Mouse (Mus musculus): ENCODE measurements at regions not wholly inside any gene's neighbourhood (a gene's known extent, or its start where the extent isn't known, plus 50 kb on each side); places are given as distances from the start of the nearest gene placed in this dataset.
"Not testable (repeated sequence)": the region's sequence is repeated elsewhere in the genome, so short reads cannot be mapped to it uniquely, and the experiment has no call there.

DNA sequence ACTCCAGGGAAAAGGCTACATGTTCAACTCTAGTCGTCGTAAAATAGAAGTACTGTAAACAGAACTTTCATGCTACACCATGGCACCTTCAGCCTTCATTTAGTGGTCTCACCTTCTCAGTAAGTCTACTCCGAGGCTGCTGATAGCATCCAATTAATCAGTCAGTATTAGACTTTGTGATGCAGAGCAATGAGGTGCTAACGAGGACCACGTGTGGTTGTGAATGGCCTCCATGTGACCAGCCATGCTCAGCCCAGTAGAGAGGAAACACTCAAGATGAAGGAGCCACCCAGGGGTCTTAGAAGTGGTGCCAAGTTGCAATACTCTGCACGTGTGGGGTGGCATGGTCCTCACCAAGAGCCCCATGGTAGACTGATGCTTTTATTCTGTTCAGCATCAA is 112.2 kb upstream of the Nt5e start:
- DNase-seq (ENCODE audit: low spot score in 2 of 2), result no peak

DNA sequence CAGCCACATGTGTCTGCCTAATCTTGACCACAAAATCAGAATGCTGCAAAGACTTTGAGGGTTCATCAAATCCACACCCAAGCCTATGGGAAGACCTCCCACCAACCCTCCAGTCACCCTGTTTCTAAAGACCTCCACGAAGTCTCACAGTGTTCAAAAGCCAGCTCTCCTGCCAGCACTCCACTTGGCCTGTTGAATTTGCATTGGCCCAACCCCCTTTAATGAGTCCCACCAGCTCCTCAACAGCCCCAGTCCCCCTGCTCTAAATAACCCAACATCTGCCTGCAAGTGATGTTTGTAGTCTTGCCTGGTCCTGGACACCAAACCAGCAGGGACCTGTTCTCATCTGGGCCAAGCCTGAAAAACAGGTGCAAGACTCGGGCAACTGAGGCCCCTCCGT is 106.6 kb upstream of the Nt5e start:
- DNase-seq (ENCODE audit: low spot score in 2 of 2), result no peak

DNA sequence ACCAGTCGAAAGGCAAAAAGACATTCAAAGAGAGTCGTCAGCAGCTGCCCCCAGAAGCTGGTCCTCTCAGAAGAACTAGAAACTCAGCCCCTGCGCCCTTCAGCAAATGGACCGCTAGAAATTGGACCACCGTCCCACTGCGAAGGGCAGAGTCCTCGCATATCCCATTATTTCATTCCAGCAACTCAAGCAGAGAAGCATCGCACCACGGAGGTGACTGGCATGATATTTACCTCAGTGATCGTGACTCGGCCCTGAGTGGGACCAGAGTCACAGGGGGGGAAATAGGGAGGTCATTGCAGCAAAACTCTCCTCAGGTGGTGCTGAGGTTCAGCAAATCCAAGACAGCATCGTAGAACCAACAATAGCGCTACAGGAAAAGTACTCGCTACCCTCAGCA is 105.7 kb upstream of the Nt5e start:
- DNase-seq (ENCODE audit: low spot score in 2 of 2), result no peak

DNA sequence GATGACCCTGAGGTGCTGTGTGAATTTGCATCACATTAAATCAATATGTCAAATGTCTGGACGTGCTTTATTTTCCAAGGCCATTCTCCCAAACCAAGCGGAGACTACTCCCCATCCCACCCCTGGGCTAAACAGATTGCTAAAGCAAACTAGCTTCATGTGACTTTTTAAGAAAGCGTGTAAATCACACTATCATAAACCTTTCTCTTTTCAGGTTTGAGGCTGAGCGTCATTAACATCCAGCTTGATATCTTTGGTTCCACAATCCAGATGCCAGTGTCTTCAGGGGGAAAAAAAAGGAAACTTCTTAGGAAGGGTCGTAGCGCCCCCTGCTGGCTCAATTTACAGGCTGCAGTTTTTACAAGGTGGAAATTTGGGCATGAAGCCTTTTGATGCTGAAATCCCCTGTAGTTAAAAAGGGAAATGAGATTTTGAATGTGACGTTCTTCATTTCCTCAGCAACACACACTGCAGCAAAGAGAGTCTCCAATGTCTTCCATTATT is 105.1 kb upstream of the Nt5e start:
- DNase-seq (ENCODE audit: low spot score in 2 of 2), result peak; percentile 51 to 66

DNA sequence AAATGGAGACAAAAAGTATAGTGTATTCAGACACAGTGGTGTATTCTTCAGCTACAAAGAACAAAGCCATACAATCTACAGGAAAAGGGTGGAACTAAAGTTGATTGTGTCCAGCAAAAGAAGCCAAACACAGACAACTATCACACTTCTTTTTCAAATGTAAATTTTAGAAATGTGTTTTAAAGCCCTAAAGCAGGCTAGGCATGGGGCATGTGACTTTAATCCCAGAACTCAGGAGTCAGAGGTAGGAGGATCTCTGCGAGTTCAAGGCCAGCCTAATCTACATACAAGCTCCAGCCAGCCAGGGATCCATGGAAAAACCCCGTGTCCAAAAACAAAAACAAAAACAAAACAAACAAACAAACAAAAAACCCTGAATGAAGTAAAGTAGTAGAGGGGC is 89.9 kb upstream of the Nt5e start:
- no peak for DNase-seq (ENCODE audit: low spot score in 2 of 2)

DNA sequence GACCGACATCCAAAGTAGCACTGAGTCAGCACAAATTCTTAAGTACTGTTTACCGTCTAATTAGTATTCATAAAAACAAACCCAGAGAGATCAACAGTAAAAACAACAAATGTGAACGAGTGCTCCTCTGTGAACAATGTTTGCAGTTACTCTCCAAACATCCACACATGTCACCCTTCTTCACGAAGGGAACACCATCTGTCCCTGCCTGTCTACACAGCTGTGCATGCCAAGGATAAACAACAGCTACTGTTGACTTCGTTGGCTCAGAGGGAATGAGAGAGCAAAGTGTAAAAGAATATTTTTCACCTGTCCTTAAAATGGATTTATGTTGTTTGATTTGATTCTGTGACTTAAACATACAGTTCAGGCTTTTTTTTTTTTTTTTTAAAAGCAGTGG is 88.7 kb upstream of the Nt5e start:
- no peak for DNase-seq (ENCODE audit: low spot score in 2 of 2)

DNA sequence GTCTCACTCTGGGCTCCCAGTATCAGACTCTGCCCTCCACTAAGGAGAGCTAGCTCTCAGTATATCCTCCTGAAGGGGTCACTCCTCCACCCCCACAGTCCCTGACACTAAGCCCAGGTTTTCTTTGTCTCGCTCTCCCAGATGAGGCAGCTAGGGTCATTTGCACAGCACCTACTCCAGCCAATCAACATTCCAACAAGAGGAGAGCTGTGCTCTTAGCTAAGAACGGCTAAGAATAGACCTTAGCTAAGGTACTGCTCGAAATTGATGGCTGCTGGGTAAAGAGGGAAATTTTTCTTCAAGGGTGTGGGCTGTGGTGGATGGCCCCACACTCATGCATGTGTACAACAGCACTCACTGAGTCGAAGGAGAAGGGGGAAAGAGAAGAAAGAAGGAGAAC is 86.3 kb upstream of the Nt5e start:
- no peak for DNase-seq (ENCODE audit: low spot score in 2 of 2)

DNA sequence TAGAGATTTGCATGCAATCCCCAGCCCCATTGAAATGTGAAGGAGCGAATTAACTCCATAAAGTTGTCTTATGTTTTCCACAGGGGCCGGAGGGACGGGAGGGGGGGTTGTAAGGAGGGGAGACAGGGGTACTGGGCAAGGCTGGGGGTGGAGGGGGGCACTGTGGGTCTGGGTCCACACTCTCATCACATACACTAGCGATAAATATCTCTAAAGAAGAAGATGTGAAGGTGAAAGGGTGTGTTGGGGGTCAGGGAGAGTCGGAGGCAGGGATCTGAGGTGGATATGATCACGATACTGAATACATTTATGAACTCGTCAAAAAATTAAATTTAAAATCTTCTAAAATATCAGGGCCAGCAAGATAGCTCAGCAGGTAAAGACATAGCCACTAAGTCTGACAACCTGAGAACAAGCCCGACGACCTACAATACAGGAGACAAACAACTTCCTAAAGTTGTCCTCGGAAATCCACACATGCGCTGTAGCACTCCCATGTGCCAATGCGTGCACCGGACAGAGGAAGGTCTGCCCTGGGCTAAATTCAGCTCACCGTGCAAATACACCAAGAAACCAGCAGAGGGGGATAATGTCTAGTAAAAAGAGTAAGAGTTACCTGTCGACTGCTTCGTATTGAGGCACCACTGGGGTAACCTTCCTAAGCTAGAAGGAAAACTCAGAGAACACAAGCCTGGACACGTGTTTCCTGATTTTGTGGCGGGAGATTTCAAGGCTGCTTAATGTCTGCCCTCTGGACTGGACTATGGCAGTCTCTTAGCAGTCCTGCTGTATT is 85.6 kb upstream of the Nt5e start:
- peak; percentile 32 to 62 for DNase-seq (ENCODE audit: low spot score in 2 of 2)

DNA sequence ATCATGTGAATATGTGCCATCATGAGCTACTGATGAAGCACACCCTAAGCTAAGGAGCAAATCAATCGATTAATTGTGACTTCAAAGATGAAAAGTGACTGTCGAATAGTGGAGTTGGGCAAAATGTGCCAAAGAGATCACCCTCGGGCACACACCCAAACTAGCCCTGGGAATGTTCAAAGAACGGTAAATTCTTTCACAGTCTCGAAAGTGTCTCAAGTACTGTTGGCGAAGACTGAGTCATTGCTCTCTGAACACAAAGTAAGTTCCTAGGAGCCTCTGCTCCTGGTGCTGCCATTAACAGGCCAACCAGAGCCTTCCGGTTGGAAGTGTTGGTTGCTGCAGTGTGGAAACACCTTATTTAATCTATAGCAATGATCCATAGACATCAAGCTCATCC is 84.5 kb upstream of the Nt5e start:
- no peak for DNase-seq (ENCODE audit: low spot score in 2 of 2)

DNA sequence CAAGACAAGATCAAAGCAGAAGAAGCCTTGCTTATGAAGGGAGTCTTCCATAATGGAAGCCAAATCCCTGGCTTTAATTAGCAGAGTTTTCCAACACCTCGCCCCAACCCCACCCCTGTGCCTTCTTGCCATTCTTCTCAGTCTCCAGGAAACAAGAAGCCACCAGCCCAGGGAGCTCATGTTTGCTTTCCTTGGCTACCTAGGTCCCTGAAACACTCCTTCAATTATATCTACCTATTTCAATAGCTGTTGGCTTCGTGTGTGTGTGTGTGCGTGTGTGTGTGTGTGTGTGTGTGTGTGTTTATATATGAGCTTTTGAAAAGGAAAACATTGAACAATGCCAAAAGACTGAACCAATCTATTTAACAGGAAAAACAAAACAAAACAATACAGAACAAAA is 82.5 kb upstream of the Nt5e start:
- DNase-seq (ENCODE audit: low spot score in 2 of 2), result no peak

DNA sequence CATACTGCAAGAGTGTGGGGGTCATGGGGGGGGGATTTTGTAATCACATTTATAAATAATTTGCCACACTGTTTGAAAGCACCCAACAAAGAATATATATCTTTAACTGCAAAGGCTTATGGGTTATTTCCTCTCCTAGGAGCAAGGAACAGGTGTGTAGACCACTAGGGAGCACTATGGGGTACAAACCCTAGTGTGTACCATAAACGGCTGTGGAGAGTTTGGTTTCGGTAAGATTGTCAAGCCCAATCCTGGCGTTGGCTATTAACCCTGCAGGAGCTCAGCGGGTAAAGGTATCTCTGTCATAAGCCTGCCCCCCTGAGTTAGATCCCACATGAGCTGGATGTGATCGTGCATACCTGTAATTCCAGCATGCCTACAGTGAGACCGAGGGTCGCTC is 71.0 kb upstream of the Nt5e start:
- no peak for DNase-seq (ENCODE audit: low spot score in 2 of 2)

DNA sequence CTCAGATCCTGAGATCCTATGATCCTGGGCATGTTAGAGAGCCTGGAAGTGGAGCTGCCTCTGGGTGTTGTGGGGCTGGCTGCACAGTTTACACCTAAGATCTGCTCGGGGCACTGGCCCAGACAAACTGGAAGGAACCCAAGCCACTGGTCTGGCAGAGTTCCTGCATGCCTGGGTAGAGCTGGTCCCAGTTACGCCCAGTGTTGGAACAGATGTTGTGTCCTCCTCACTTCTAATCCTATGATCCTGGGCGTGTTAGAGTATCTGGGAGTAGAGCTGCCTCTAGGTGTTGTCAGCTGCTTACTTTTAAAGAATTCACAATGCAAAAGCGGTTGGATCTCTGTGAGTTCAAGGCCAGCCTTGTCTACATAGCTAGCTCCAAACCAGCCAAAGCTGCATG is 67.4 kb upstream of the Nt5e start:
- peak in 1 of 2 experiments; percentile 23 for DNase-seq (ENCODE audit: low spot score in 2 of 2)

DNA sequence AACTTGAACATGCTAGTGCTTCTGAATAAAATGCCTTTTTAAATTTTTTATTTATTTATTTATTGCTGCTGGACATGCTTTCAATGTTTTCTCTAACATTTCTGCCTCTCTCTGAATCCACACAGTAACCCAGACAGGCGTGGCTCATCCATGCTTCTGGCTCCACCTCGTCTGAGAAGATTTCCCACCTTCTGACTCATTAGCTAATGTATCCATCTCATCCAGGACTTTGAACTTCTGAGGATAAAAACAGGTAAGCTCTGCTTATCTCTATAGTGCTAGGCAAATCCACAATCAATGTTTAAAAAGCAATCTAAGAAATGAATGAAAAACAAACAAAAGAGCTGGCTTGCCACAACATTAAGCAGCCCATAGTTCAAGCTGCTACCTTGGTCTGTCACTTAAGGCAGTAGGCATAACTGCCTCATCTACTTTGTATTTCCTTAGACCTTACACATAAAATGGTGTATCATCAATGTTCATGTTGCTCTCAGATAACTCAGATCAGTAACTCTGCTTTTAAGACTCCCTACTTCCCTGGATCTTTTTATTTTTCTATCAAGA is 66.8 kb upstream of the Nt5e start:
- no peak for DNase-seq (ENCODE audit: low spot score in 2 of 2)

DNA sequence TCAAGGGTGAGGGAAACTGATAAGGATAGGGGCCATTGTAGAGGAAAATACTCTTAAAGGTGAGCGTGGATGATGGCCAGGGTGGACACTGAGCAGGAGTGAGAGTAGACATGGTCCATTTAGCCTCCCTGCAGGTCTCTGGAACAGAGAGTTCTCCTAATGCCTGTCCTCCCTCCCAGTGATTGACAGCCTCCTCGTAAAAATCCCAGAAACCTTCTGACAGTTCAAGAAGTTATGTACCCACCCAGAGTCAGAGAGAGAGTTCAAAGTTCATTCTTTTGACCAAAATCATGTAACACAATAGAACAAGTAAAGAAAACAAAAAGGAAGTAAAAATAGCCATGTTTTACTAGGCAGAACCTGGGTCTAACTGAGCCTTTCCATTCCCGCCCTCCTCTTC is 64.5 kb upstream of the Nt5e start:
- no peak for DNase-seq (ENCODE audit: low spot score in 2 of 2)

DNA sequence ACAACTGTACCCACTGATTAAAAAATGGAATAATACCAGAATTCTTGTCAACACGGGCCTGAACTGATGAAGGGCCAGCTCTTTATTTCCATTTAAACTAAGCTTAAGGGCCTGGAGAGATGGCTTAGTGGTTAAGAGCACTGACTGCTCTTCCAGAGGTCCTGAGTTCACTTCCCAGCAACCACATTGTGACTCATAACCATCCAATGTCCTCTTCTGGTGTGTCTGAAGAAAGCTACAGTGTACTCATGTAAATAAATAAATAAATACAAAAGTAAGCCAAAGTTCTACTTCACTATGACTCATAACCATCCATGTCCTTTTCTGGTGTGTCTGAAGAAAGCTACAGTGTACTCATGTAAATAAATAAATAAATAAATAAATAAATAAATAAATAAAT is 60.7 kb upstream of the Nt5e start:
- not testable (repeated sequence) for DNase-seq (ENCODE audit: low spot score in 2 of 2)

DNA sequence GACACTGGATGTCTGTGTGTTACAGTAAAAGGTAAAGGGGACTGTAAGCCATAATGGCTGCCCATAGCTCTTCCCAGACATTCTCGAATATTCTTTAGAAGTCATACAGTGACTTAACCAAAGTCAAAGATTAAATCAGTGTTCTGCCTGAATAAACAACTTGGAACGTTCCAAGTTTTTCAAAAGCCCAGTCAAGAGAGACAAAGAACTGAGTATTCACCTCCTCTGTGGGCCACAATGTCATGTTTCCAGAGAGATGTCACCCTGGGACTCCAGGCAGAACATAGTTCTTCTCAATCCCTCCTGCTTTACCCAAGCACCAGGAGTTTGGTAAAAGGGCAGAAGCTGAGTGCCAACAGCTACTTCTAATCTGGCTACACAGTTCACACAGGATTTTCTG is 58.2 kb upstream of the Nt5e start:
- no peak for DNase-seq (ENCODE audit: low spot score in 2 of 2)

DNA sequence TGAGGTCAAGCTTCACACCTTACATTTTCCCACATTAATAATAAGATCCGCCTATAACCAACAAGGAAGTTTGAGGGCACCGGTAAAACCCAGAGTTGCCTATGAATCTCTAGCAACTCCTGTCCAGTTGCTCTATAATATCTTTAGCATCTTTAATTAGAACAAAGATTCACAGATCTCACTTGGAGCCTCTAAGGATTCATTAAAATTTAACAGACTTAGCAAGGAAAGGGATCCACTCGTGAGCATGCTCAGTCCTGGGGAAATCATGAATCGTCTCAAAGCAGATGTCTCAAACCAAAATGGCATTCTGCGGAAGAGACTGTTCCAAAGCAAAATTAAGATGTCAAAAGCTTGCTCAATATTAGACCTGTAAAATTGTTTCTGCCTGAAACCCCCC is 57.8 kb upstream of the Nt5e start:
- DNase-seq (ENCODE audit: low spot score in 2 of 2), result no peak

DNA sequence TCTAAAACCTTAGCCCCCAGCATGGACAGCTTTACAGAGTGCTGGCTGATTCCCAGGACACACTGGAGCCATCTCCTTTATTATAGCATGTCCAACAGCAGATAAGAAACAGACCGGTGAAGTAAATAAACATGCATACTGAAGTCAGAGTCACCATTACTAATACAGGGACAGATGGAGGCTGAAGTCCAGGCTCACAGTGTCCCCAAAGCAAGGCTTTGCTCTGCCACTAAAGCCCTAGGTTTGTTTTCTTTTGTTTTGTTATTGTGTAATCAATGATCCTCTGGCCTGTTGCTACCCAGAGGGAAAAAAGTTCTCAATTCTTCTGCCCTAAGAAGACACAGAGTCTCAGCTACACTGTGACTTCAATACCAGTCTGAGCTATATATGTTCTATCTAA is 56.2 kb upstream of the Nt5e start:
- DNase-seq (ENCODE audit: low spot score in 2 of 2), result no peak

DNA sequence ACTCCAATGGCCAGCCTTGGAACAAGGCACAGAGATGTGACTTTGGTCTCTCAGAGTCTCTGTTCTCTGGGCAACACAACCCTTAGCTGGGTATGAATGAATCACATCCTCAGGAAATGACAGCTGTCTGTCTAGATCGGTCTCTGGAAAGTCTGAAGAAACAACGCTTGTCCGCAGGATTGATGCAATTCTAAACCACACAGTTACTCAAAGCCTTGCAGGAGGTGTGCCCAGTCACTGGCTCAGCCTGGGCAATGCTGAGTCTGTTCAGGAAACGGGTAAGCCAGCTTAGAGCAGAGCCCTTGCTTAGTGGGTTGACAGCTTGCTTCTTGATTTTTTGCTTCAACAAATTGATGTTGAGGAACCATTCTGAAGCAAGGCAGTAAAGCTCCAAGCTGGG is 53.7 kb upstream of the Nt5e start:
- no peak for DNase-seq (ENCODE audit: low spot score in 2 of 2)

DNA sequence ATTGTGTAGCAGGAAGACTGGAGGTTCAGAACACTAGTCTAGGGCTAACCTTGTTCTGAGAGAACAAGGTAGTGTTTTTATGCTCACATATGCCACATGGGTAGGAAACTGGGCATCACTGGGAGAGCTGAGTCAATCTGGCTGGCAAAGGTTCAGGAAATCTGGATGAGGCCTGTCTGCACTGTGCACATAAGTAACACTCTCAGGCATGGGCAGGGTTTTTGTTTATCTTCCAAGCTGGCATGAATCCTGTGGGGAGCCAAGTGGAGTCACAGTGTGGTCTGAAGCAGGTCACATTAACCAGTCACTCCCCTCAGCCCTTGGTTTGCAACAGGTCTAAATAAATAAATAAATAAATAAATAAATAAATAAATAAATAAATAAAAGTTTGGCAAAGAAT is 53.0 kb upstream of the Nt5e start:
- DNase-seq (ENCODE audit: low spot score in 2 of 2), result no peak

DNA sequence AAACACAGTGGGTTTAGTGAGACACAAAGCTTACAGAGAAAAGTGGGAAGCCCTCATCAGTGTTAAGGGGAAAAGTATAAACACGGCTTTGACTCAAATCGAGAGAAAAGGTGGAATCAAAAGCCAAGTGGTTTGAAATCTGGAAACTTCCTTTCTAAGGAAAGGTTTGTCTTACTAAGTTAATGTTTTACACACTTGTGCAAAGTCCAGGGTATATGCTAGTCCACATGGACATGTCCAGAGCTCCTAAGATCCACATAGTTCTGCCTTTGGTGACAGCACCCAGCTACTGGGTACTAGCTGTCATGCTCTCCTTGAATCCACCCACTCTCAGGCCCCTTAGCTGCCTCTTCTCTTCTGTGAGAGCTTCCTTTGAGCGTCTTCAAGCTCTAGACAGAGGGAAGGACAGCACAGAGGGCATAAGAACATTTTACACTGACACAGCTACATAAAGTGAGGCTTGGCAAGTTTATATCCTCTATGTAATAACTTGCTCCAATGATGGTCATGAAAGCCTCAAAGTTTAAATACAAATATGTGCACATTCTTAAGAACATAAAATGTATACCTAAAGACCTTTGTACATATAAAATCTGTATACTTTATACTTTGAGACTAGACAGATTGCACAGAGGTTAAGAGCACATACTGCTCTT is 52.2 kb upstream of the Nt5e start:
- no peak for DNase-seq (ENCODE audit: low spot score in 2 of 2)

DNA sequence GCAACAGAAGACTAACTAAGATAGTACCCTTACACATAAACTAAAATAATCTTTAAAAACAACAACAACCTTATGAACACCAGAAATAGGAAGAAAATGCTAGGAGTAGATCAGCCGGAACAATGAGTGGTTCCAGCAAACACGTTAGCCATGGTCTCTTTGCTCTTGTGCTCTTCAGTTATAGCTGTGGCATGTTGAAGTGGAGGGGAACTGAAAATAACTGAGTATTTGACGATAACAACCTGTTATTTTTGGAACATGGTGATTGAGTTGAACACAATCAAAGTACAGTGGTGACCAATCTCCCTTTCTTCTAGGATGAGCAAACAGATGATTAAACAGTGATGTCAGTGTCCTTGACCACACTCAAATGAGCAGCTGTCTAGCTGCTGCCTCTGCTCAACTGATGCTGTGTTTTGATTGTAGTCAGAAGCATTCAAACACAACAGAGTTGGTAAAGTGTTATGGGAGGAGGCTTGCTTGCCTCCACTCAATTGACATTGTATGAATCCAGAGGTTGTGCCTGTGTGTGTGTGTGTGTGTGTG is 50.9 kb upstream of the Nt5e start:
- no peak for DNase-seq (ENCODE audit: low spot score in 2 of 2)

Data from gastrocnemius, postnatal 4 days (tissue).